Mouse (Mus musculus) liver, embryonic 16.5 days (tissue): ENCODE results near the gene Celsr1. TPM values are rescaled to one million over a fixed set of nuclear protein-coding genes. Genes with fewer than 3 reads are reported as not detected.

ENCODE experiments used
- ATAC-seq: fragments of 200-750 bp; cut with Nextera tagmentation; 2 replicates; pipeline ENCODE4 v1.8.0; 2017; ENCODE audit warnings: low read depth, mild to moderate bottlenecking, moderate number of reproducible peaks, moderate library complexity
- H3K27ac ChIP-seq: fragments of 300-500 bp; sonication (generic); 2 replicates; pipeline ENCODE4 v1.5.1; 2014; ENCODE audit warnings: mild to moderate bottlenecking, low read length
- H3K27me3 ChIP-seq: fragments of 300-500 bp; sonication (generic); 2 replicates; pipeline ENCODE4 v1.6.1; 2014; ENCODE audit warnings: low read depth, low read length, mixed read lengths; ENCODE audit not compliant: control insufficient read depth, insufficient read depth
- H3K36me3 ChIP-seq: fragments of 300-500 bp; sonication (generic); 2 replicates; pipeline ENCODE4 v1.6.1; 2014; ENCODE audit warnings: mild to moderate bottlenecking; ENCODE audit not compliant: control insufficient read depth, insufficient read depth
- H3K4me1 ChIP-seq: fragments of 300-500 bp; sonication (generic); 2 replicates; pipeline ENCODE4 v1.6.1; 2014; ENCODE audit warnings: low read depth, low read length, mixed read lengths; ENCODE audit not compliant: control insufficient read depth
- H3K4me2 ChIP-seq: fragments of 300-500 bp; sonication (generic); 2 replicates; pipeline ENCODE4 v1.6.1; 2014; ENCODE audit warnings: low read depth, low read length, mixed read lengths
- H3K4me3 ChIP-seq: fragments of 300-500 bp; sonication (generic); 2 replicates; pipeline ENCODE4 v1.5.1; 2014; ENCODE audit warnings: low read depth, mild to moderate bottlenecking, low read length
- H3K9ac ChIP-seq: fragments of 300-500 bp; sonication (generic); 2 replicates; pipeline ENCODE4 v1.6.1; 2014; ENCODE audit warnings: low read depth, low read length
- H3K9me3 ChIP-seq: fragments of 300-500 bp; sonication (generic); replicated peaks from 2 replicates; pipeline ENCODE4 v1.6.1; 2016; ENCODE audit warnings: low read length; ENCODE audit not compliant: control insufficient read depth
- WGBS: fragments of 180-500 bp; shearing (Covaris S2); extraction: QIAGEN DNeasy Blood & Tissue Kit; methylation state at CpG from one replicate; pipeline ENCODE4 v1.1.7; 2014; ENCODE audit not compliant: insufficient replicate concordance; 5-methylcytosine and 5-hydroxymethylcytosine counted together
- polyA plus RNA-seq: library from polyadenylated mRNA; unstranded; fragments of >200 nt; fragmentation: Nextera tagmentation; extraction: Ambion mirVana; gene quantifications from 2 replicates; pipeline ENCODE4 v1.2.1, GENCODE M21; 2015

The Celsr1 gene
- polyA plus RNA-seq, 1 experiment from 2014 or later, result 0.09 TPM

GRCm38 (mm10) chr15:85897113-85897512 is 136.5 kb downstream of the Celsr1 start:
- ATAC-seq, result no peak
- H3K9me3 ChIP-seq, result no peaks in the 10 kb centered on the region
- H3K27ac ChIP-seq, result no peak overlapping the region
- peaks cover 16% of the 10 kb centered on the region for H3K36me3 ChIP-seq
- WGBS, result 79% methylated on average over 10 of the region's 10 CpGs
- H3K4me1 ChIP-seq, result no peaks in the 10 kb centered on the region
- H3K4me2 ChIP-seq, result no peak overlapping the region
- H3K9ac ChIP-seq, result no peak overlapping the region
- H3K4me3 ChIP-seq, result no peak overlapping the region
- no peaks in the 10 kb centered on the region for H3K27me3 ChIP-seq

GRCm38 (mm10) chr15:85896284-85896683 is 137.3 kb downstream of the Celsr1 start:
- no peaks in the 10 kb centered on the region for H3K4me1 ChIP-seq
- 18% methylated on average over 8 of the region's 8 CpGs for WGBS
- no peak overlapping the region for H3K4me3 ChIP-seq
- H3K9ac ChIP-seq, result no peak overlapping the region
- peaks cover 19% of the 10 kb centered on the region for H3K36me3 ChIP-seq
- no peak for ATAC-seq
- no peak overlapping the region for H3K4me2 ChIP-seq
- no peaks in the 10 kb centered on the region for H3K9me3 ChIP-seq
- no peak overlapping the region for H3K27ac ChIP-seq
- no peaks in the 10 kb centered on the region for H3K27me3 ChIP-seq

- Histone ChIP-seq H3K9ac (no peak overlapping the region), H3K36me3 (peaks cover 19% of the 10 kb centered on the region), H3K27me3 (no peaks in the 10 kb centered on the region), H3K27ac (no peak overlapping the region), H3K9me3 (no peaks in the 10 kb centered on the region), H3K4me3 (no peak overlapping the region), H3K4me2 (no peak overlapping the region), H3K4me1 (no peaks in the 10 kb centered on the region)
- WGBS, result 76% methylated on average over 7 of the region's 7 CpGs
- ATAC-seq, result no peak
Measured at GRCm38 (mm10) chr15:85893871-85894270, 139.7 kb downstream of the Celsr1 start.

GRCm38 (mm10) chr15:85892498-85893118 is 141.0 kb downstream of the Celsr1 start:
- Histone ChIP-seq H3K27ac (no peak overlapping the region), H3K4me2 (no peak overlapping the region), H3K4me3 (no peak overlapping the region), H3K9ac (no peak overlapping the region), H3K4me1 (no peaks in the 10 kb centered on the region), H3K9me3 (no peaks in the 10 kb centered on the region), H3K27me3 (no peaks in the 10 kb centered on the region), H3K36me3 (peaks cover 19% of the 10 kb centered on the region)
- WGBS, result 75% methylated on average over 13 of the region's 13 CpGs
- ATAC-seq, result no peak

- no peak overlapping the region for H3K27ac ChIP-seq
- ATAC-seq, result no peak
- H3K4me3 ChIP-seq, result no peak overlapping the region
- no peaks in the 10 kb centered on the region for H3K4me1 ChIP-seq
- no peak overlapping the region for H3K4me2 ChIP-seq
- H3K36me3 ChIP-seq, result peaks cover 19% of the 10 kb centered on the region
- H3K9ac ChIP-seq, result no peak overlapping the region
- 79% methylated on average over 10 of the region's 10 CpGs for WGBS
- no peaks in the 10 kb centered on the region for H3K9me3 ChIP-seq
- H3K27me3 ChIP-seq, result no peaks in the 10 kb centered on the region
Measured at GRCm38 (mm10) chr15:85891971-85892370, 141.6 kb downstream of the Celsr1 start.

- Histone ChIP-seq H3K9me3 (no peaks in the 10 kb centered on the region), H3K4me1 (no peaks in the 10 kb centered on the region), H3K36me3 (peaks cover 19% of the 10 kb centered on the region), H3K4me3 (no peak overlapping the region), H3K9ac (no peak overlapping the region), H3K27me3 (no peaks in the 10 kb centered on the region), H3K27ac (no peak overlapping the region), H3K4me2 (no peak overlapping the region)
- 41% methylated on average over 4 of the region's 4 CpGs for WGBS
- ATAC-seq, result no peak
Measured at GRCm38 (mm10) chr15:85889235-85889634, 144.3 kb downstream of the Celsr1 start.

GRCm38 (mm10) chr15:85885606-85886005 is 148.0 kb downstream of the Celsr1 start:
- H3K27ac ChIP-seq, result no peak overlapping the region
- H3K4me1 ChIP-seq, result no peaks in the 10 kb centered on the region; the same call in 1 of the 2 replicates
- WGBS, result 62% methylated on average over 5 of the region's 5 CpGs
- no peaks in the 10 kb centered on the region for H3K9me3 ChIP-seq
- H3K36me3 ChIP-seq, result peaks cover 4% of the 10 kb centered on the region
- no peaks in the 10 kb centered on the region for H3K27me3 ChIP-seq
- H3K4me3 ChIP-seq, result no peak overlapping the region
- H3K9ac ChIP-seq, result no peak overlapping the region
- H3K4me2 ChIP-seq, result no peak overlapping the region
- no peak for ATAC-seq

GRCm38 (mm10) chr15:85879498-85879895 is 154.1 kb downstream of the Celsr1 start:
- H3K9ac ChIP-seq, result peak overlapping the region; percentile 77
- H3K4me2 ChIP-seq, result peak overlapping the region; percentile 75
- H3K27ac ChIP-seq, result peak overlapping the region; percentile 70
- H3K36me3 ChIP-seq, result peaks cover 17% of the 10 kb centered on the region
- H3K4me1 ChIP-seq, result peaks cover 14% of the 10 kb centered on the region
- WGBS, result 0% methylated on average over 18 of the region's 18 CpGs
- H3K27me3 ChIP-seq, result no peaks in the 10 kb centered on the region
- ATAC-seq, result peak; percentile 38
- no peaks in the 10 kb centered on the region for H3K9me3 ChIP-seq
- H3K4me3 ChIP-seq, result peak overlapping the region; percentile 78

GRCm38 (mm10) chr15:85878848-85879497 is 154.6 kb downstream of the Celsr1 start, which contains the start of gene Trmu:
TSS of gene Trmu (plus strand) at chr15:85879312.
- peak; percentile 94 for ATAC-seq
- Histone ChIP-seq H3K4me2 (peak within 1 kb of the TSS; percentile 75), H3K36me3 (peaks cover 20% of the 10 kb centered on the region), H3K27me3 (no peaks in the 10 kb centered on the region), H3K9ac (peak within 1 kb of the TSS; percentile 77), H3K9me3 (no peaks in the 10 kb centered on the region), H3K27ac (peak within 1 kb of the TSS; percentile 70), H3K4me1 (peaks cover 14% of the 10 kb centered on the region), H3K4me3 (peak within 1 kb of the TSS; percentile 78)
- WGBS, result 1% methylated on average over 47 of the region's 50 CpGs
